Mouse (Mus musculus): ENCODE data around the gene Rimbp2. TPM values are rescaled to one million over a fixed set of nuclear protein-coding genes. Genes with fewer than 3 reads are reported as not detected.

Rimbp2 gene
- total and polyA plus RNA-seq, 3 experiments: not detected

- dilution Hi-C loops (cut with MboI; ENCODE audit: extremely low pct_ligation_motif_present, extremely low pct_unique_long_range_greater_than_20kb, low sequenced_read_pairs): no loop called here
- Histone ChIP-seq H3K27me3 (replicated peaks) (no peaks in the 10 kb centered on the region), H3K36me3 (replicated peaks in 1 of 2; ENCODE audit: control insufficient read depth in 1 of 2, insufficient read depth in 1 of 2, low read length in 1 of 2) (no peaks in the 10 kb centered on the region), H3K9ac (ENCODE audit: insufficient read depth, low read depth) (no peak overlapping the region), H3K4me2 (ENCODE audit: insufficient read depth, low read depth, poor library complexity, severe bottlenecking) (no peak overlapping the region), H3K27ac (ENCODE audit: insufficient read depth, low read depth) (no peak overlapping the region), H3K79me2 (replicated peaks; ENCODE audit: control insufficient read depth, extremely low read depth, insufficient read depth, poor library complexity, severe bottlenecking) (no peaks in the 10 kb centered on the region), H3K9me3 (replicated peaks; ENCODE audit: low read length) (peaks cover 83% of the 10 kb centered on the region), H3K4me1 (ENCODE audit: control insufficient read depth in 1 of 2, insufficient read depth in 2 of 2) (no peaks in the 10 kb centered on the region), H3K4me3 (replicated peaks in 1 of 3; ENCODE audit: low read depth in 2 of 3, low read length in 2 of 3, poor library complexity in 1 of 3) (no peak overlapping the region)
- DNase-seq (ENCODE audit: extremely low read depth): no peak
- TF ChIP-seq EP300 (IDR thresholded peaks at IDR 0.05; ENCODE audit: low read length): no peak
- in situ Hi-C loops (cut with MboI; ENCODE audit: low pct_ligation_motif_present, low pct_unique_long_range_greater_than_20kb, low sequenced_read_pairs): no loop called here
These were observed 74.2 kb downstream of the Rimbp2 start for GRCm38 (mm10) chr5:128879092-128879491.

GRCm38 (mm10) chr5:128877425-128878035 lies 75.8 kb downstream of the Rimbp2 start:
- H3K9me3 ChIP-seq (replicated peaks; ENCODE audit: low read length): peaks cover 81% of the 10 kb centered on the region
- no peaks in the 10 kb centered on the region for H3K79me2 ChIP-seq (replicated peaks; ENCODE audit: control insufficient read depth, extremely low read depth, insufficient read depth, poor library complexity, severe bottlenecking)
- in situ Hi-C loops (cut with MboI; ENCODE audit: low pct_ligation_motif_present, low pct_unique_long_range_greater_than_20kb, low sequenced_read_pairs) (no loop called here), dilution Hi-C loops (cut with MboI; ENCODE audit: extremely low pct_ligation_motif_present, extremely low pct_unique_long_range_greater_than_20kb, low sequenced_read_pairs) (no loop called here)
- H3K27ac ChIP-seq (ENCODE audit: insufficient read depth, low read depth): no peak overlapping the region
- DNase-seq (ENCODE audit: extremely low read depth): no peak
- no peaks in the 10 kb centered on the region for H3K4me1 ChIP-seq (ENCODE audit: control insufficient read depth in 1 of 2, insufficient read depth in 2 of 2)
- no peak overlapping the region for H3K4me3 ChIP-seq (replicated peaks in 1 of 3; ENCODE audit: low read depth in 2 of 3, low read length in 2 of 3, poor library complexity in 1 of 3)
- H3K27me3 ChIP-seq (replicated peaks): no peaks in the 10 kb centered on the region
- no peak overlapping the region for H3K4me2 ChIP-seq (ENCODE audit: insufficient read depth, low read depth, poor library complexity, severe bottlenecking)
- no peak overlapping the region for H3K9ac ChIP-seq (ENCODE audit: insufficient read depth, low read depth)
- no peak for TF ChIP-seq MYC (IDR thresholded peaks at IDR 0.05; ENCODE audit: low read depth, low read length)
- TF ChIP-seq PAX5 (IDR thresholded peaks at IDR 0.05; ENCODE audit: low read length): no peak
- TF ChIP-seq MAZ (IDR thresholded peaks at IDR 0.05; ENCODE audit: low read depth, low read length): no peak
- no peak for TF ChIP-seq UBTF (IDR thresholded peaks at IDR 0.05; ENCODE audit: low read depth, low read length)
- no peak for TF ChIP-seq ZC3H11A (IDR thresholded peaks at IDR 0.05; ENCODE audit: low read depth, low read length)
- TF ChIP-seq CHD1 (IDR thresholded peaks at IDR 0.05; ENCODE audit: low read depth, low read length): no peak
- TF ChIP-seq MEF2A (IDR thresholded peaks at IDR 0.05; ENCODE audit: borderline replicate concordance, low read depth, low read length): no peak
- no peak for TF ChIP-seq POLR2A (IDR thresholded peaks at IDR 0.05; ENCODE audit: low read depth, low read length)
- TF ChIP-seq ZKSCAN1 (IDR thresholded peaks at IDR 0.05; ENCODE audit: borderline replicate concordance, low read depth, low read length): no peak
- no peak for TF ChIP-seq CHD2 (IDR thresholded peaks at IDR 0.05; ENCODE audit: low read length)
- TF ChIP-seq ZNF384 (IDR thresholded peaks at IDR 0.05; ENCODE audit: low read depth, low read length): no peak
- TF ChIP-seq TBP (conservative IDR thresholded peaks at IDR 0.05; ENCODE audit: low read depth, low read length): no peak
- no peak for TF ChIP-seq SIN3A (IDR thresholded peaks at IDR 0.05; ENCODE audit: low read length)
- TF ChIP-seq IRF4 (IDR thresholded peaks at IDR 0.05; ENCODE audit: low read depth, low read length): no peak
- no peak for TF ChIP-seq USF1 (IDR thresholded peaks at IDR 0.05; ENCODE audit: low read depth, low read length)
- no peak for TF ChIP-seq RAD21 (IDR thresholded peaks at IDR 0.05; ENCODE audit: low read depth, low read length)
- no peak for TF ChIP-seq JUN (IDR thresholded peaks at IDR 0.05; ENCODE audit: insufficient read depth, low read depth, low read length)
- TF ChIP-seq ETS1 (conservative IDR thresholded peaks at IDR 0.05; ENCODE audit: low read depth, low read length): no peak
- no peaks in the 10 kb centered on the region for H3K36me3 ChIP-seq (replicated peaks in 1 of 2; ENCODE audit: control insufficient read depth in 1 of 2, insufficient read depth in 1 of 2, low read length in 1 of 2)
